Mouse (Mus musculus): ENCODE measurements around the gene Etv3. TPM values are rescaled to one million over a fixed set of nuclear protein-coding genes. Genes with fewer than 3 reads are reported as not detected.

The Etv3 gene
- total and polyA plus RNA-seq, 3 experiments, result 7.4 to 10.4 TPM; not detected in 1

- TF ChIP-seq MAFK (IDR thresholded peaks at IDR 0.05; ENCODE audit: borderline replicate concordance, low read depth, low read length) (no peak), ZKSCAN1 (IDR thresholded peaks at IDR 0.05; ENCODE audit: low read depth, low read length) (no peak), MAZ (IDR thresholded peaks at IDR 0.05; ENCODE audit: low read depth, low read length) (no peak), UBTF (IDR thresholded peaks at IDR 0.05; ENCODE audit: borderline replicate concordance, insufficient read depth, low read depth, low read length) (no peak), SMC3 (IDR thresholded peaks at IDR 0.05; ENCODE audit: low read depth, low read length) (peak; percentile 93), BHLHE40 (IDR thresholded peaks at IDR 0.05; ENCODE audit: borderline replicate concordance, low read depth, low read length) (no peak), EP300 (IDR thresholded peaks at IDR 0.05; ENCODE audit: low read depth in 1 of 2, low read length in 2 of 2) (no peak), CHD2 (IDR thresholded peaks at IDR 0.05; ENCODE audit: low read length) (no peak), HCFC1 (IDR thresholded peaks at IDR 0.05; ENCODE audit: low read depth, low read length) (no peak), POLR2AphosphoS2 (IDR thresholded peaks at IDR 0.05; ENCODE audit: low read length) (no peak), POLR2AphosphoS5 (IDR thresholded peaks at IDR 0.05; ENCODE audit: borderline replicate concordance, low read depth, low read length) (no peak), ZC3H11A (IDR thresholded peaks at IDR 0.05; ENCODE audit: low read depth, low read length) (peak; percentile 88)
Observed at GRCm38 (mm10) chr3:87499072-87499471, 26.1 kb upstream of the Etv3 start (continued).

DNA sequence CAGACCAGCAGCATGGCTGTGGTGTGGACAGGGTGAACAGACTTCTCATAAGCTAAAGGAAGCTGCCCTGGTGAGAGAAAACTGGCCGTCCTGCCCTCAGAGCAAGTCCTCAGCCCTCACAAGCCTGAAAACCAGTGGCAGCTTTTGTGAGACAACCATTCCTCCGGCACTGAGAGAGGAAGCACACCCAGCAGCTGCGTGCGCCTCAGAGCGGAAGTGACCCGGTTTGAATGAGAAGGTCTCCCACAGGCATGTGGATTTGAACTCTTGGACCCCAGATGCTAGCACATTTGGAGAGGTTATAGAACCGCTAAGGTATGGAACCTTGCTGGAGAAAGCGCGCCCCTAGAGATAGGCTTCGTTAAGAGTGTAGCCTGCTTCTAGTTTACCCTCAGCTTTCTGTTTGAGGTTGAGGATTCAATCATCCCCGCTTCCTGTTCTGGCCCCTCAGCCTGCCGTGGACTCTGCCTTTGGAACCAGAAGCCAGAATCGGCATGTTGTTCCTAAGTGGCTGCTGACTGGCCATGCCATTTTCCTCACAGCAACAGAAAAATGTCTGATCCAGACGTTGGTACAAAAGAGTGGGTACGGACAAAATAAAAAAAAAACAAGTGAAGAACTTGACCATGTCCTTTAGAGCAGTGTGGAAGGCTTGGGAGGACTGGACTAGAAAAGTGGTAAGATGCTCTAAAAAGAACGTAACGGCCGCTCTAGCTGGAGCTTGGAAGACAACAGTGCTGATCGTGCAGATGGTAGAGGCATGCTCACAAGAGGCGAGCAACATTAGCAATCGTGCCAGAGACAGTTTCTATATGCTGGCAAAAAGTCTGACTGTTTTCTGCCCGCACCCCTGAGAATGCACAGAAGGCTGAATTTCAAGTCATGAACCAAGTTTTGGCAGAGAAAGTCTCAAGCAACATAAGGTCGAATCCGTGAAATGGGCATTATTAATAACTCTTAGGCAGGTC is 24.8 kb upstream of the Etv3 start:
- peak overlapping the region; percentile 50 to 54 for H3K4me3 ChIP-seq (ENCODE audit: control insufficient read depth in 1 of 2, insufficient read depth in 1 of 2, low read depth in 2 of 2, low read length in 2 of 2)
- H3K36me3 ChIP-seq (ENCODE audit: control insufficient read depth in 1 of 2, insufficient read depth in 2 of 2, low read length in 2 of 2), result peaks cover 0 to 6% of the 10 kb centered on the region in 2 experiments; a peak in 1 of 4 replicates
- no peaks in the 10 kb centered on the region for H3K79me2 ChIP-seq (ENCODE audit: control insufficient read depth, insufficient read depth, low read length, poor library complexity)
- TF ChIP-seq MEF2A (IDR thresholded peaks at IDR 0.05; ENCODE audit: extremely low read depth, insufficient replicate concordance, low read depth, low read length, poor library complexity, severe bottlenecking) (no peak), HCFC1 (IDR thresholded peaks at IDR 0.05; ENCODE audit: low read depth, low read length) (peak; percentile 51; the same call in 1 of the 2 replicates), ZNF384 (IDR thresholded peaks at IDR 0.05; ENCODE audit: low read depth, low read length) (0 out of 2 replicates have a peak, but pooled peaks have one; percentile 37), GATA1 (IDR thresholded peaks at IDR 0.05; ENCODE audit: low read depth, low read length) (no peak), NRF1 (IDR thresholded peaks at IDR 0.05; ENCODE audit: insufficient read depth, low read depth, low read length, poor library complexity, severe bottlenecking) (peak; percentile 36; the same call in 1 of the 2 replicates), SIN3A (IDR thresholded peaks at IDR 0.05; ENCODE audit: low read length) (peak; percentile 26), RCOR1 (IDR thresholded peaks at IDR 0.05; ENCODE audit: low read depth, low read length) (no peak), TCF12 (IDR thresholded peaks at IDR 0.05; ENCODE audit: low read depth, low read length) (0 out of 2 replicates have a peak, but pooled peaks have one; percentile 8), NELFE (IDR thresholded peaks at IDR 0.05; ENCODE audit: low read depth, low read length) (peak; percentile 50), TBP (IDR thresholded peaks at IDR 0.05; ENCODE audit: low read depth, low read length) (peak; percentile 75), MYC (IDR thresholded peaks at IDR 0.05; ENCODE audit: low read depth, low read length) (peak; percentile 76), ELF1 (IDR thresholded peaks at IDR 0.05; ENCODE audit: low read depth, low read length) (peak; percentile 62), MXI1 (IDR thresholded peaks at IDR 0.05; ENCODE audit: low read depth, low read length) (peak; percentile 14; the same call in 1 of the 2 replicates), BHLHE40 (IDR thresholded peaks at IDR 0.05; ENCODE audit: borderline replicate concordance, low read depth, low read length) (no peak), MAX (IDR thresholded peaks at IDR 0.05; ENCODE audit: low read length) (0 out of 2 replicates have a peak, but pooled peaks have one; percentile 38), USF1 (IDR thresholded peaks at IDR 0.05; ENCODE audit: low read depth, low read length) (no peak), POLR2A (IDR thresholded peaks at IDR 0.05; ENCODE audit: control insufficient read depth in 1 of 2, insufficient read depth in 1 of 2, low read depth in 1 of 2, low read length in 2 of 2, poor library complexity in 1 of 2) (peak; percentile 56 to 62; a peak in 2 of 4 replicates)
- peaks cover 2 to 18% of the 10 kb centered on the region in 2 experiments; a peak in 2 of 4 replicates for H3K4me1 ChIP-seq (ENCODE audit: control insufficient read depth in 1 of 2, insufficient read depth in 2 of 2, low read length in 2 of 2)
- no peaks in the 10 kb centered on the region for H3K27me3 ChIP-seq (ENCODE audit: control insufficient read depth in 1 of 2, insufficient read depth in 2 of 2, low read length in 2 of 2)
- DNase-seq (ENCODE audit: low read depth, low spot score), result peak; percentile 89
- H3K9me3 ChIP-seq (replicated peaks; ENCODE audit: insufficient read depth, low read length), result no peaks in the 10 kb centered on the region
- peak overlapping the region; percentile 92 for H3K27ac ChIP-seq (ENCODE audit: control insufficient read depth, low read depth, low read length)
- peak overlapping the region; percentile 72 for H3K9ac ChIP-seq (ENCODE audit: control insufficient read depth, low read depth, low read length, poor library complexity, severe bottlenecking)
